9 mouse cellular contexts compared by ENCODE assay signal in the genomic region with DNA sequence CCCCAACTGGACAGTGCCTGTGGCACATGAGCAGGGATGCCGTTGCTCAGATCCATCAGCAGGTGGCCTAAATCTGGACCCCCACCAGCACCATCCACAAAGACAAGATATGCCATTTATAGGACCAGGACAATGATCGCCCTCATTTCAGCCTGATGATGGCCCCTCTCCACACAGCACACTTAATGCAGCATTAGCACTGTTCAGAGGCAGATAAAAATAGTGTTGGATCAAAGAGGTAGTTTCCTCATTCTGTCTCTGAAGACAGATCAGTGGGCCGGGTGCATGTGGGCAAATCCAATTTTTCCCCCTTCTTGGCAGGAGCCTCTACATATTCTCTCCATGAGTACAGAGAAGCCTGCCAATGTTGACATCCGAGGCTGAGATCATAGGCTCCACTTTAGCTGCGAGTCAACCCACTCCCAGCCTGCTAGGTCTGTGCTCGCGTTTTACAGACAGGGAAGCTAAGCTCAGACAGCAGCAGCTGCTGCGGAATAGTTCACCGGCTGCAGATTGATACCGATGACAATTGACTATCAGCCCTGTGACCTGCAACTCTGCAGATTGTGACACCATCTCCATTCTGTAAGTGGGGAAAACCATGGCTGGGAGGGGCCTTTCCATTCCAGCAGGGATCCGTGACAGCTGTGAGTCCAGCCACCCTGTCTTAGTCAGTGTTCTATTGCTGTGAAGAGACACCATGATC.
A peak's percentile ranks its signal among the peaks of the same experiment; 100 is the strongest.
DNase-seq lines count a peak whose midpoint lies in the region; ATAC-seq lines count a peak whose summit lies in the region.
"Had no signal": no experiment of that assay in that cellular context is flagged by ENCODE, and none has a peak within 500 bp of the region (broad histone marks: within the 10 kb centered on the region; RNA-seq: fewer than 3 reads in every experiment).

No protein-coding gene starts in this region.

- H3K9ac ChIP-seq in midbrain, embryonic 11.5 days (ENCODE audit: low read length): no peak overlapping the region
- no peak overlapping the region for H3K9ac ChIP-seq in lung, embryonic 16.5 days (ENCODE audit: low read length)
- H3K9ac ChIP-seq in kidney, embryonic 14.5 days (ENCODE audit: low read depth, low read length): no peak overlapping the region

- H3K4me3 ChIP-seq in midbrain, embryonic 11.5 days (ENCODE audit: low read depth, low read length): no peak overlapping the region
- H3K4me3 ChIP-seq in midbrain, embryonic 10.5 days: no peak overlapping the region
- no peak overlapping the region for H3K4me3 ChIP-seq in lung, embryonic 16.5 days (ENCODE audit: low read length)
- no peak overlapping the region for H3K4me3 ChIP-seq in kidney, embryonic 14.5 days (ENCODE audit: low read length)
- H3K4me3 ChIP-seq: erythroblast, embryonic 14.5 days had no signal

- DNase-seq in midbrain, embryonic 11.5 days (ENCODE audit: low spot score, missing footprints): peak; percentile 82
- no peak for DNase-seq in midbrain, embryonic 10.5 days (ENCODE audit: low spot score)
- peak; percentile 48 to 62 for DNase-seq in gastrocnemius, adult 8-10 months (ENCODE audit: low spot score in 2 of 2)
- DNase-seq in layer of hippocampus, adult 11-12 months (ENCODE audit: low spot score): peak; percentile 89
- no peak for DNase-seq in embryo, embryonic 10 days (ENCODE audit: low spot score)

- 80% methylated on average over 11 of the region's 11 CpGs for WGBS in midbrain, embryonic 11.5 days
- WGBS in midbrain, embryonic 10.5 days: 85% methylated on average over 11 of the region's 11 CpGs
- 41% methylated on average over 11 of the region's 11 CpGs for WGBS in lung, embryonic 16.5 days
- WGBS in kidney, embryonic 14.5 days: 86% methylated on average over 11 of the region's 11 CpGs

- no peak overlapping the region for H3K27ac ChIP-seq in midbrain, embryonic 11.5 days (ENCODE audit: low read depth, low read length)
- no peak overlapping the region for H3K27ac ChIP-seq in midbrain, embryonic 10.5 days (replicated peaks)
- peak overlapping the region; percentile 44 for H3K27ac ChIP-seq in lung, embryonic 16.5 days (ENCODE audit: low read length)
- no peak overlapping the region for H3K27ac ChIP-seq in kidney, embryonic 14.5 days (ENCODE audit: low read depth, low read length)

- no peak overlapping the region for H3K4me2 ChIP-seq in midbrain, embryonic 11.5 days
- no peak overlapping the region; the same call in 1 of the 2 replicates for H3K4me2 ChIP-seq in lung, embryonic 16.5 days (ENCODE audit: low read depth, low read length)
- H3K4me2 ChIP-seq in kidney, embryonic 14.5 days (replicated peaks; ENCODE audit: low read depth, low read length): no peak overlapping the region

- no peaks in the 10 kb centered on the region for H3K4me1 ChIP-seq in midbrain, embryonic 11.5 days (ENCODE audit: control insufficient read depth, insufficient read depth, low read length)
- no peaks in the 10 kb centered on the region for H3K4me1 ChIP-seq in midbrain, embryonic 10.5 days
- peaks cover 22% of the 10 kb centered on the region for H3K4me1 ChIP-seq in lung, embryonic 16.5 days (replicated peaks; ENCODE audit: control insufficient read depth, insufficient read depth, low read length)
- no peaks in the 10 kb centered on the region for H3K4me1 ChIP-seq in kidney, embryonic 14.5 days (ENCODE audit: control insufficient read depth, insufficient read depth, low read length)

- no peaks in the 10 kb centered on the region for H3K9me3 ChIP-seq in midbrain, embryonic 11.5 days (ENCODE audit: control insufficient read depth, low read length)
- H3K9me3 ChIP-seq in midbrain, embryonic 10.5 days (replicated peaks): no peaks in the 10 kb centered on the region
- H3K9me3 ChIP-seq in lung, embryonic 16.5 days (ENCODE audit: control insufficient read depth, low read length): no peaks in the 10 kb centered on the region
- H3K9me3 ChIP-seq in kidney, embryonic 14.5 days (ENCODE audit: control insufficient read depth, low read length): no peaks in the 10 kb centered on the region

- ATAC-seq in midbrain, embryonic 11.5 days (ENCODE audit: low FRiP score): no peak
- peak; percentile 85 for ATAC-seq in lung, embryonic 16.5 days (ENCODE audit: low read depth)
- no peak for ATAC-seq in activated CD4-positive, CD25-positive, alpha-beta regulatory T cell, adult 4 months
- ATAC-seq in kidney, embryonic 14.5 days (ENCODE audit: low FRiP score, low TSS enrichment): no peak

- no peaks in the 10 kb centered on the region for H3K36me3 ChIP-seq in midbrain, embryonic 11.5 days (ENCODE audit: control insufficient read depth, insufficient read depth, low read length)
- no peaks in the 10 kb centered on the region for H3K36me3 ChIP-seq in midbrain, embryonic 10.5 days
- no peaks in the 10 kb centered on the region for H3K36me3 ChIP-seq in lung, embryonic 16.5 days (ENCODE audit: control insufficient read depth, insufficient read depth, low read length)
- H3K36me3 ChIP-seq in kidney, embryonic 14.5 days (ENCODE audit: control insufficient read depth, insufficient read depth, low read length): no peaks in the 10 kb centered on the region

- no peaks in the 10 kb centered on the region for H3K27me3 ChIP-seq in midbrain, embryonic 11.5 days (ENCODE audit: control insufficient read depth, insufficient read depth, low read length)
- H3K27me3 ChIP-seq in midbrain, embryonic 10.5 days (ENCODE audit: low read depth, poor library complexity, severe bottlenecking): no peaks in the 10 kb centered on the region
- H3K27me3 ChIP-seq in lung, embryonic 16.5 days (ENCODE audit: control insufficient read depth, insufficient read depth, low read depth, low read length): no peaks in the 10 kb centered on the region
- no peaks in the 10 kb centered on the region for H3K27me3 ChIP-seq in kidney, embryonic 14.5 days (ENCODE audit: control insufficient read depth, insufficient read depth, low read length)

Comparison
In these comparisons a context has a peak if more than half of its experiments do, and no peak if none do; other contexts are left out.
1. DNase-seq: peak in midbrain, embryonic 11.5 days (single experiment), gastrocnemius, adult 8-10 months (2 of 2) and layer of hippocampus, adult 11-12 months (single experiment); none in midbrain, embryonic 10.5 days (single experiment) and embryo, embryonic 10 days (single experiment).